Mouse (Mus musculus) bone marrow macrophage, adult 2 months (primary cell): ENCODE data around the gene Cpne9.

Experiments used
- CTCF ChIP-seq: IDR thresholded peaks from 2 replicates; pipeline ENCODE4 v1.5.1; 2012; ENCODE audit warnings: low read depth, mild to moderate bottlenecking, low read length, moderate library complexity
- POLR2A ChIP-seq: IDR thresholded peaks from 2 replicates; pipeline ENCODE4 v1.6.1; 2012; ENCODE audit warnings: mild to moderate bottlenecking, low read depth, low read length, borderline replicate concordance

DNA sequence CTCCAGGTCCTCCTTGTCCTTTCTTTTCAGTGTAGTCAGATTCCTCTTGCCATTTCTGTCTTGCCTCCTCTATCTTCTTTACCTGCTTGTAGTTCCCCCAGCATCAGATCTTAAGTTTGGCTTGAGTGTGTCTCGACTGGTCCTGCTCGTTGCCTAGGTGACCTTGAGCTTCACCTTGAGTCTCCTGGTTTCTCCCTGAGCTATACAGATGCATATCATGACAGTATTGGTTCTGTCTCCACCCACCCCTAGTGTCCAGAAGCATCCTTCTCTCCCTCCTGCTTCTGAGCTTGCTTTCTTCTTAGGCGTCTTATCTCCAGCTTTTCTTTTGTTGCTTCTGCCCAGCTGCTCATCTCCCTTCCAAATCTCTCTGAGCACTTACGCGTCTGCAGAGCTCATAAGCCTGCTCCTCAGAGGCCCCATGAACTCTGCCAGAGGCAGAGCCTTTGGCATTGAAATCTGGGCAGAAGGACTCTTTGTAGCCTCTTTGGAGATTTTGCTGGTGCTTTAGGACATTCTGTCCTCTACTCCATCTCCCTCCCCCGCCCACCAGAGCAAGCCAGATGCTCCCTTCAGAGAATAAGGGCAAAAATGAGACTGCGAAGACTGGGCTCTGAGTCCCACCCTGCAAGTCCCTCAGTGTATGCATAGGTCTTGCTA is 15.0 kb upstream of the Cpne9 start:
- TF ChIP-seq CTCF (no peak), POLR2A (no peak)
